Mouse (Mus musculus) ES-E14 (cell line): ENCODE data around the gene Dync1i2.

Experiments
- CHD2 ChIP-seq: IDR thresholded peaks from 2 replicates; pipeline ENCODE4 v1.6.1; 2014; ENCODE audit warnings: mild to moderate bottlenecking, low read depth, low read length, inconsistent platforms
- HCFC1 ChIP-seq: IDR thresholded peaks from 2 replicates; pipeline ENCODE4 v1.6.1; 2012; ENCODE audit warnings: low read length, inconsistent platforms, borderline replicate concordance; ENCODE audit not compliant: insufficient read depth
- MAFK ChIP-seq: IDR thresholded peaks from 2 replicates; pipeline ENCODE4 v1.6.1; 2014; ENCODE audit warnings: mild to moderate bottlenecking, low read depth, low read length, inconsistent platforms; ENCODE audit not compliant: insufficient read depth
- ZC3H11A ChIP-seq: IDR thresholded peaks from 2 replicates; pipeline ENCODE4 v1.6.1; 2012; ENCODE audit warnings: low read depth, mild to moderate bottlenecking, inconsistent platforms, low read length, borderline replicate concordance
- ZNF384 ChIP-seq: IDR thresholded peaks from 2 replicates; pipeline ENCODE4 v1.6.1; 2012; ENCODE audit warnings: low read depth, low read length, inconsistent platforms

DNA sequence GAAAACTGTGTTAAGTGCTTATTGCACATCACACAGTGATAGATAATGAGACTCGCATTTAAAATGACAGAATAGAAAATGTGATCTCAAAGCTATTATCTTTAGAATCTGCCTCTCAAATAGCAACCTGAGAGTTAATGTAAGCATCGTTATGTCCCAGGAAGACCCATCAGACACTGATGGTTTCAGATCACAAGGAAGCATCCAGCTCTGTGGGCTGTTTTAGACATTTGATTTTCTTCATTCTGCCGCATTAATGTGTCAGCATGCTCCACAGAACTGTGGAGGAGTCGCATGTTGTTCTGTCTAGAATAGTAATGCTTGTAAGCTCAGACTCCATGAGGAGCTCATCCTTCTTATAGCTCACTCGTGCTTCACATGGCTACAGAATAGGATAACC is 34.6 kb downstream of the Dync1i2 start:
- TF ChIP-seq CHD2 (no peak), ZNF384 (no peak), HCFC1 (no peak), MAFK (no peak), ZC3H11A (no peak)
